Mouse (Mus musculus) heart, postnatal 36 days (tissue): ENCODE results near the gene Ccdc167. TPM values are rescaled to one million over a fixed set of nuclear protein-coding genes. Genes with fewer than 3 reads are reported as not detected.
"Not testable (repeated sequence)": the region's sequence is repeated elsewhere in the genome, so short reads cannot be mapped to it uniquely, and the experiment has no call there.

Experiments
- DNase-seq, 2 experiments: peaks; one replicate each; pipeline ENCODE4 v3.0.0; 2021 to 2022
- intact Hi-C: fragments of 180-260 bp; cut with DNase I; formaldehyde crosslinking; loops from one replicate; pipeline ENCODE4 v1.15.1; 2025
- total RNA-seq, 2 experiments: library from RNA; stranded (reverse); gene quantifications; 2 replicates each; pipeline ENCODE4 v1.2.3; 2021

Gene Ccdc167
- total RNA-seq, 2 experiments from 2014 or later, result 11.0 to 11.6 TPM

DNA sequence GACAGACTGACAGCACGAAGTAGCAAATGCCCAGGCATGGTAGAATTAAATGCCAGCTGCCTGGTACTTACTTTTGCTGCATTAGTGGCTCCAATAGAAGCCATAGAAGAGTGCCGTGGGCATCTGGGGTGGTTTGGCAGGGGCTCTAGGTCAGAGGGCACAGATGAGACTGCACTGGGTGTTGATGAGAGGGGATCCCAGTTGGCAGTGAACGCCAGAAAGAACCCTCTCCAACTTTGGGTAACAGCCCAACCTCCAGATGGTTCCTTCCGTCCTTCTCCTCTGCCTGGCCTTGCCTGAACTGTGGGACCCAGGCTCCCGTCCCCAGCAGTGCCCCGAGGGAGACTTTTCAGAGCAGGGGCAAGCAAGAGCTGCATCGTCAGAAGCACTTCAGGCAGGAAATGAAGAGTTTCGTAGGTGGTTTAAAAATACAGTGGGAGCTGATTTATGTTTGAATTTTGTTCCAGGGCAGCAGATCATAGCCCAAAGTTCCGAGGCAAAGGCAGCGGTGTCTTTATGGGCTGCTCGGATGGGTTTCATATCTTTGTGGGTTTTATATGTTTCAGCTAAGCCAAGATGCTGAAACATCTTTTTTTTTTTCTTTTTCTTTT, 4.0 kb upstream of the Ccdc167 start:
- DNase-seq, result no peak
- intact Hi-C loops, result no loop called here

DNA sequence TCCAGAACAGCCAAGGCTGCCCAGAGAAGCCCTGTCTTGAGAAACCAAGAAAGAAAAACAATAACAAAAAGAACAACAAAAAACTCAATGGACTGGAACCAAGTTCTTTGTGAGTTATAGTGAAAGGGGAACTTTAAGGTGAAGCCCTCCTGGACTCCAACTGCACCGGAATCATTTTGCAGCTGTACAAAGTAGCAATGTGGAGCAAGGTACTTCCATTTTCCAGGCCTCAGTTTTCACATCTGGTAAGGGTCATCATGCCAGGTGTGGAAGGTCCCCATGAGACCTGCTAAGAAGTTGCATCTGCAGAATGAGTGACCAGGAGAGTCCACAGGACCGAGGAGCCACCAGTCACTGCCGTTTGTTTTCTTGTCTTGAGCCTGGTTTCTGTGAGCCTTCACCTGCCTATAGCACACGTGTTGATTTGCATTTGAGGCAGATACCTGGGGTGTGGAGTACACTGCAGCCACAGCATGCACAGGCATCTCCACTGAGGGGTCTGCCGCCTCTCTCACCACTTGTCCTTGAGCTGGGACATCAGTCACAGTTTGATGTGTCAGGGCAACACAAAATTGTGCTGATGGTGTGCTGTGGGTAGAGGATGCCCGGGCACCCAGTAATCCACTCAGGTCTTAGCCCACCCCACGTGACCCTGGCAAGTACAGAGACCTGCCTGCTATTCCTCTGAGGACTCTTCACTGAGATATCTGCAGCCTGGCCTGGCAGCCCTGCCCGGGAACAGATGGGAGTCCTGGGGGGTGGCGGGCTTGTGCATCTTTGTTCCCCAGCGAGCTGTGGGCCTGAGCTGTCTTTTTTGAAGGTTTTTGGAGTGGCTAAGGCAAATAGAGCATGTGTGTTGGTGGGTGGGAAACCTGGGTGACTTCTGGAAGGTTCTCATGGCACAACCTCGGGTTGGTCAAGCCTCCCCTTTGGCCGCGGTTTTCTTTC, 3.1 kb upstream of the Ccdc167 start:
- intact Hi-C loops, result loop anchor here (5.0 kb wide), 1 partner anchor 103 kb away; no protein-coding TSS in a partner anchor
- no peak for DNase-seq

DNA sequence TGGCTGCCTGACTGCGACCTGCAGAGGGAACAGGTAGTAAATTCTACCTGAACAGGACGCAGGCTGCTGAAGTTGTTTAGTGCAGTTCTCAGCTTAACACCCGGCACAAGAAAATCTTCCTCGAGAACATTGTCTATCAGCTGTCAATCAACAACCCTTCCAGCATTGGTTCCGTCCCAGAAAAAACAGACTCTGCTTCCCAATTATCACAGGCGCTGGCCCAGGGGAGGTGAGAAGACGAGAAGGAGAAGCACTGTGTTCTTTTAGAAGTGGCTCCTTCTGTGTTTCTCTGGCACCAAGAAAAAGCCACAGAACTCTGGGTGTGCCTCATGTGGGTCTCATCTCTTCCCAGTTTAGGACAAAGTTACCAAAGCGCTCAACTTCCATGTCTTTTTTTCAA, 1.8 kb upstream of the Ccdc167 start:
- intact Hi-C loops, result loop anchor here (5.0 kb wide), 1 partner anchor 101 kb away; no protein-coding TSS in a partner anchor

DNA sequence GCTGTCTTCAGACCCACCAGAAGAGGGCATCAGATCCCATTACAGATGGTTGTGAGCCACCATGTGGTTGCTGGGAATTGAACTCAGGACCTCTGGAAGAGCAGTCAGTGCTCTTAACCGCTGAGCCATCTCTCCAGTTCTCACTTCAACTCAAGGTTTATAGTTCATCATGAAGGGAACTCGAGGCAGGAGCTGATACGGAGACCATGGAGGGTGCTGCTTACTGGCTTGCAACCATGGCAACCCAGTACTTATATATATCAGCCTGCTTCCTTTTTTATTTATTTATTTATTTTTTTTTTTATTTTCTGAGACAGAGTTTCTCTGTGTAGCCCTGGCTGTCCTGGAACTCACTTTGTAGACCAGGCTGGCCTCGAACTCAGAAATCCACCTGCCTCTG, 3.1 kb downstream of the Ccdc167 start:
- intact Hi-C loops, DNase-seq: not testable (repeated sequence)

More for the DNA sequence above, 1.8 kb upstream of the Ccdc167 start:
- DNase-seq, result no peak

DNA sequence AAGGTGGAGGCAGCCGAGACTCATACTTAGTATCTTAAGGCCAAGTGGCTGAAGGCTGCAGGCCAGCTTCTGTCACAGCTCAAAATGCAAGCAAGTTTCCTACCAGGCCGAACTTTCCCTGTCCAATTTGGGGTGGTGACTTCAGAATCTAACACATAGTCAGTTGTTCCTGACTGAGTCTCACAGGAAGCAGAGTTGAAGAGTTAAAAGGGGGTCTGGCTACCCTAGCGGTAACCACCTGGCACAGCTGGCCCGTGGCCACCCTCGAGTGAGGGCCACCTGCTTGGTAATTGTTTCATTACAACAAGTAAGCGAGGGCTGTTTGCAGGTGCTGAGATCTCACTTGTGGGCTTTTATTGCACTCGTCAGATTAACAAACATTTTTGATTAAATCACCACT, 4.3 kb downstream of the Ccdc167 start:
- intact Hi-C loops, result no loop called here
- no peak for DNase-seq

DNA sequence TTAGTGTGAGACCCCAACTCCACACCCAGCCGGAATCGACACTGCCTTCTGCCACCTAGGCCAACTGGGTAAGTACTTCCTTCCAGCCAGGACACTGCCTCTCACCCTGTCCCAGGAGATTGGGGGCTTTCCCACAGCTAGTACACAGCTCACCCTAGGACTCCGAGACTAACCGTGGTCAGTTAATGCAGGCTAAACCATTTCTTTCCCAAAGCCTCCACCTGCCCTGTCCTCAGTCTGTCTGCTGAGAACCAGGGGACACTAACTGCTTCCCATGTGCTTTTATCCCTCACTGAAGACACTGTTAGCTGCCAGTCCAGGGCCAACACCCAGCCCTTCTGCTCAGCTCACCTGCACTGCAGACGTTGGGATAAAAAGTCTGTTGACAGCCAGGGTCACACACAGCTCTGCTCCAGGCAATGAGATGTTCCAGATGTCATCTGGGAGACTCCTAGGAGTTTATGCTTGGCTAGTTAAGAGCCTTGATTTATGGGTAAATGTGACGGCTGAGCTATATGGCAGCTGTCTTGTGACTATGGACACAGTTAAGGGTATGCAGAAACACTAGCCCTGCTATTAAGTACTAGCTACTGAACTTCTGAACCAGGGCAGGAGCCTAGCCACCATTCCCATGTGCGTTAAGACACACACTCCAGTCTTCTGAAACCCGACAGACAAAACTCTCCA, 5.0 kb downstream of the Ccdc167 start:
- DNase-seq, result no peak
- intact Hi-C loops, result no loop called here

DNA sequence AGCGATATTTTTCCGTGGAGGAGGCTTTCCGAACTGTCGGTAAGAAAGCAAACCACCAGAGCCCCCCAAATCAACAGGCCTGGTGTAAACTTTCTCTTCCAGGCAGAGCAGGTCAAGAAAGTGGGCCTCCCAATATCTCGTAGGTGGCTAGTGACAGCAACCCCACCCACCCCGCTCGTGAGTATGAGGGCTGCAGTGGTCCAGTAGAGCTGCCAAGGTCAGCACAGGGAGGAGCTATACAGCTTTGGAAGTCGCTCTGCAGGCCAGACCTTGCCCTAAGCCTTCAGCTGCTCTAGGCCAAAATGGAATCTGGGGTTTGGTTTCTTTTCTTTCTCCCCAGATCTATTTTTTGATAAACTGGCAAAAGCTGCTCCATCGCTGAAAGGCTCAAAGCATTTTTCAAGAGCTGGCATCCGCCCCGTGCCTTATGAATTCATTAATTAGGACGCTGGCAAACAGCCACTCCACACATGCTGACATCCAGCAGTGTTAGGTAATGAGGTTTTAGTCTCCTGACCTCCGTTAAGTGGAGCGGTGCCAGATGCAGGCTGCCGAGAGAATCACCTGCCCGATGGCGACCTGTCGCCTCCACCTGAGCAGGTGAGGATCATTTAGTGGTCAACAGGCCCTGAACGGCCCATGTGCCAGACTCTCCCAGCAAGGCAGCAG, 5.6 kb downstream of the Ccdc167 start:
- intact Hi-C loops, result no loop called here
- no peak for DNase-seq

DNA sequence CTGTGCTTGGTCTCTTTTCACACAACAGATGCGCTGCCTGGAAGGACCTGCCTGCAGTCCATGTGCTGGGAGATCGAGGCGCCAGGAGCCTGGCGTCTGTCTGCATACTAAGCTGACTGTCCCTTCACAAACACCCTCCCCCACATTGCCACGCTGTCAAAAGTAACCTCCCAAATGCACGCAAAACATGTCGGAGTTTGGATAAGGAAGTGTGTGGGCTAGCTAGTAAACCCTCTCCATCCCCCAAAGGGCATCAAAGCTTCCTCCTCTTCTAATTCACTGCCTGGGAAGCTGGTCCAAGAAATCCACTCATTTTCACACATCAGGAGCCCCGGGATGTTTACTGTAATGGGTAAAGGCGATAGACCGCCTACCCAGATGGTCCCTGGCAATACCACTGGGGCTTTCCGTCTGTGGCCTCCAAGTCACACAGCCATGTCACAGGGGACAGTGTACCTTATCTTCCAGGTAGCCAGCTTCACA, 6.2 kb downstream of the Ccdc167 start:
- intact Hi-C loops, result no loop called here
- DNase-seq, result no peak

DNA sequence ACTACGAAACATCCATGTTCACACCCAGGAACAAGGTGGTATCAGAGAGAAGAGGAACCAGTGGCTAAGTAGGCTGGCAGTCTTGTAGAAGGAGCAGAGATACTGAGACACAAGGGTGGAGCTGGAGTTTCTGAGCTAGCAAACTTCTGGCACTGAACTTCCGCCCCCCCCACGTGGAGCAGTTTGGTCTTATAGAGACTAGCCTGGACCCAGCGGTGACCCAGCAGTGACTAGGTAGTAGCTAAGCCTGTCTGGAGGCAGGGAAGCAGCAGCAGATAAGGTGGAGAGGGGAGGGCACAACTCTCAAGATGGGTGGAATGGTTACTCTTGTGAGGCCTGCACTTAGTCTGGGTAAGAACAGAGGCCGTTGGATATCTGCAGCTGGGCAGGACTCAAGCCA, 8.1 kb downstream of the Ccdc167 start:
- no peak for DNase-seq
- intact Hi-C loops, result no loop called here

DNA sequence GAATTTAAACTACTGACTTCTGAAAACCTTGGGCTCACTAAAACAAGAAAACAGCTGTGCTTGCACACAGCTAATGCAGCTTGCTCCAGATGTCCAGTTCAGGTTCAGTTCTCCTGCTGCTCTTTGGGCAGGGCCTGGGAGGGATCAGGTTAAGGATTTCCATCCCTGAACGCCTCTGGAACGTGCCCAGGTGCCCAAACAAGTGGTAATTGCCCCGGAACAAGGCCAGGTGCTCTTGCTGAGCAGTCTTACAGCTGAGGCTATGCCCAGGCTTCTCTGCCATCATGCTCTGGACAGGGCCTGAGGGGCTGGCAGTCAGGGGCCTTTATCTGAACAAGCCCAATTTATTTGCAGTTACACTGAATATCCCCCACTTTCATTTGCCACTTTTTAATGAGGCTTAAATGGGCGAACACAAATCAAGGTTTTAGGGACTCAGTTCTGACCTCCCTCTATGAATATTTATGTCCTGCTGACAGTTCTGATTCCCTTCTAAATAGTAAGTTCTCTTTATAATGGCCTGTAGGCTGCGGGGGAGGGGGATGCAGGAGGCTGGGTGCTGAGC, 9.8 kb downstream of the Ccdc167 start:
- intact Hi-C loops, result no loop called here

DNA sequence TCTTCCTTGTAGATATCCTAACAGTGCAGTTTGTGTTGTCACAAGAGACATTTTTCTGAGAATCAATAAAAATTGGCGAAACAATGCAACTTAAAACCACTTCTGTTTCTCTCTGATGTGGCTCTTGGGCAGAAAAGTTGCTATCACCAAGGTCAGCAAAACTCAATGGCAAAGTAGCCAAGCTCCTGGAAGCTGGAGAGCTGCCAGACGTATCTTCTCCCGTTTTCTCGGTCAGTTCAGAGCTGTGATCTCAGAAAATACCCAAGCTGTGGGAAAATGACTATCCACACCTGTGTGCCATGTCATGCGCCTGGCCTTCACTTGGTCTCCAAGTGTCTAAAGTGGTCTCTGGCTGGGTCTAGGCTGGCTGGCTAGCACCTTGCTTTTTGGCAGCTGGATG, 11.0 kb downstream of the Ccdc167 start:
- DNase-seq, result no peak
- intact Hi-C loops, result loop anchor here (1.0 kb wide), 2 partner anchors 66 to 178 kb away; no protein-coding TSS in a partner anchor

More for the DNA sequence above, 9.8 kb downstream of the Ccdc167 start:
- no peak for DNase-seq

DNA sequence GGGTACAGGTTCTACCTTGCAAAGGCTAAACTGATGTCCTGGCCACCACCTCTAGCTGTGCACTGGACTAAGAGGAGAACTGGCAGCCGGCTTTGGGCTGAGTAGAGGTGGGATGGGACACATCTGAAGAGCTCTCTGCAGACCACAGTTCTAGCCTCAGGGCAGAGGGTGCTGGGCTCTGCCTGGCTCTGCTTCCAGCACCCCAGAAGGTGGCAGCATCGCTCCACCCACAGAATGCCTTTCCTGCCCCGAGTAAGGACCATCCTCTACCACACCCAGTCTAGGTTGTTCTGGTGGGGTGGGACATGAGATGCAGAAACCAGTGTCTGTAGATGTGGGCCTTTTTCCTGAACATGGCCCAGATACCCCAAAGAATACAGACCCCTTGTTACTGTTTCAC, 12.1 kb downstream of the Ccdc167 start:
- intact Hi-C loops, result loop anchor here (1.0 kb wide), 2 partner anchors 68 to 180 kb away; no protein-coding TSS in a partner anchor
- DNase-seq, result peak; percentile 41 to 45

DNA sequence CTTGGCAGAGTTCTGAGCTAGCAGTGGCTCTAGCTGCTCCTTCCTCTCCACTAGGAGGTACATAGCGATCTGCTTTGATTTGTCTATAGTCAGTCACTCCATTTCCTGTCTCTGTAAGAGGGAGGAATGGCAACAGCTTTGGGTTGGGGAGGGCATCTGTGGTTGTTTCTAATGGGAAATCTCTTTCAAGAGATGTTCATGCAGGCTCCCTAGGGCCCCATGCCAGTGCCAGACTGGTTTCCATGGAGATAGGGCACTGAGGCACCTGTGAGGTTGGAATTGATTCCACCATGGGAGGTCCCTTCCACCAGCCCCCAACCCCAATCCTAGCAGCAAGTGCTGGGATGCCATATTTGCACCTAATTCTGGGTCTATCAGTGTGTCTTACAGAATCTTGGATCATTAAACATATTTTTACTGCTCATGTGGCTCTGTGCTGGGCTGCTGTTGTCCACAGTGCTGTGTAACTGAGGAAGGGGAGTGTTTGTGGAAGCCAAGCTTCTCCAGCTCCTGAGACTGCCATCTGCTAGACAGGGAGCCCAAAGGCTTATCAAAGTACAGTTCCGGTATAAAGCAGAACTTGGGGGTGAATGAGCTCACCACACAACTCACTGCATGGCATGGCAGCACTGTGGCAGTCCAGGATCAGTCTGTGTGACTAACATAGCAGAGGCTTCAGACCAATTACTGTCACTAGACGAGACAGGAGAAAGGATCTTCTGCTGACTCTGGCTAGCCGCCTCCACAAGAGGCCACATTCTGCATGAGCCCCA, 13.7 kb downstream of the Ccdc167 start:
- no peak for DNase-seq
- intact Hi-C loops, result no loop called here

DNA sequence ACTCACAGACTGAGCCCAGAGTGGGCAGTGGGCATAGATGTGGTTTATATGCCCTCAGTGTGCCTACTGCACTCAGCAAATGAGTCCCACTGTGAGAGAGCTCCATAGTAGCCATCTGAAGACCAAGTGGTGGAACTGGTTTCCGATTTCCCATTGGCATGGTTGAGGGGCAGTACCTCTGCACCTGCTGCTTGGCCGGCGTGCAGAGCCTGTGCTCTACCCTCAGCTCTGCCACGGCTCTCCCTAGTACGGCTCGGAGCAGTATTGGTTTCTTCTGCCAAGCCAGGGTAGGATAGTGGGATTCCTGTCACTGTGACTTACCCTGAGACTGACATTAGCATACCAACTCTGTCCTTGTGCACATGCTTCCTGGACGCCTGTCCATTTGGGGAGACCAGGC, 16.3 kb downstream of the Ccdc167 start:
- no peak for DNase-seq
- intact Hi-C loops, result no loop called here

DNA sequence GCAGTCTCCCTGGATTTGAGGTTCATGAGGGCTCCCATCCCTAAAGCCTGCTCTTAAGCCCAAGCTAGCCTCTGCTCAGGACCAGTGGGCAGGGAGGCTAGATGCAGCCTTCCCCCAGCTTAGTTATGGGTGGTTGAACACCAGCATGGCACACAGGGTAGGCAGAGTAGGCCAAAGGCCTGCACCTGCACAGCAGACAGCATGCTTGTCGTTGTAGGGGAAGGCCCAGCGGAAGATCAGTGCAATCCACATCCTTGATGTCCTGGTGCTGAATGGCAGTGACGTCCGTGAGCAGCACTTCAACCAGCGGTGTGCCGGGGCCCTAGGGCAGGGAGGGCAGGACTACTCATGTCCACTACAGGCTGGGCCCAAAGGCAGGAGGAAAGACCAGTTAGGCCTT, 18.4 kb downstream of the Ccdc167 start:
- DNase-seq, result no peak
- intact Hi-C loops, result no loop called here

DNA sequence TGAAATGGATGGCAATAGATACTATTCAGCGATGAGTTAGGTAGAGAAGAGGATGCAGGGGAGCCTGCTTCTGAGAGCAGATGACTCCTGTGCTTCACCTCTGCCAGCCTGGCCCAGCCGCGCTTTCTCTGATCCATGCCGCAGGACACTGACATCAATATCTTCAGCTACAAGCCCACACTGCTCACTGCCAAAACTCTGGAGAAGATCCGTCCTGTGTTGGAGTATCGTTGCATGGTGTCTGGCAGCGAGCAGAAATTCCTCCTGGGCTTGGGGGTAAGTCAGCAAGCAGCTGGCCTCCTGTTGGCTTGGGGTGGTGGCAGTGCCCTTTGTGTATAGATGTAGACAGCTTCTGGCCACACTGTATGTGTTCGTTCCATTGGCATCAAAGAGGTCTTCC, 19.9 kb downstream of the Ccdc167 start:
- no peak for DNase-seq
- intact Hi-C loops, result no loop called here

DNA sequence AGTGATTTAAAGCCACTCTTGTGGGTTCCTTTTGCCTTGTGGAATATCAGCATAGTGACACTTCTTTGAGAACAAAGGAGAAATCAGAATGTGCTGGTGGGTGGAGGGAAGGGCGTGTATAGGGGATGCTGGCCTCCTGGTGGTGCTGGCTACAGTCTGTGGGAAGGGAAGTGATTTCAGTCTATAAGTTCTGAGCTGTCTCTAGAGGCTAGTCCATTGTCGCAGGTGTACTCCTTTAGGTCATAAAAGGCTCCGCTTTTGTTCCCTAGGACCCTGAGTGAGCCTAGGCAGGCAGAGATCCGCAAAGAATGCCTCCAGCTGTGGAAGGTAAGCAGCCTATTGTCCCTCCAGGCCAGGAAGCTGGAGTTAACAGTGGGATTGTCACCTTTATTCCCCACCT, 22.3 kb downstream of the Ccdc167 start:
- no peak for DNase-seq
- intact Hi-C loops, result no loop called here

DNA sequence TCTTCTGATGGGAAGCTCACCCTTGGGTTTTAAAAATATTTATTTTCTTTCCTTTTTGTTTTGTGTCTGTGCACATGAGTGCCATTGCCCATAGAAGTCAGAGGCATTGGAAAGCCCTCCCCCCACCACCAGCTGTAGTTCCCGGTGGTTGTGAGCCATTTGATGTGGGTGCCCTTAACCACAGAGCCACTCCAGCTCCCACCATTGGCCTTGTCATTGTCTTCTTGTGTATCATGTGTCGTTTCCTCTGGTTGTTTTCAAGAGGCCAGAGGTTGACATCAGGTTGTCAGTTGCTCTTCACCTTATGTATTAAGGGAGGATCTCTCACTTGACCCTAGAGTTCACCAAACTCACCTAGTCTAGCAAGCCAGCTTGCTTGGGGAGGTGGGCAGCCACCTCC, 23.3 kb downstream of the Ccdc167 start:
- no peak for DNase-seq
- intact Hi-C loops, result no loop called here

DNA sequence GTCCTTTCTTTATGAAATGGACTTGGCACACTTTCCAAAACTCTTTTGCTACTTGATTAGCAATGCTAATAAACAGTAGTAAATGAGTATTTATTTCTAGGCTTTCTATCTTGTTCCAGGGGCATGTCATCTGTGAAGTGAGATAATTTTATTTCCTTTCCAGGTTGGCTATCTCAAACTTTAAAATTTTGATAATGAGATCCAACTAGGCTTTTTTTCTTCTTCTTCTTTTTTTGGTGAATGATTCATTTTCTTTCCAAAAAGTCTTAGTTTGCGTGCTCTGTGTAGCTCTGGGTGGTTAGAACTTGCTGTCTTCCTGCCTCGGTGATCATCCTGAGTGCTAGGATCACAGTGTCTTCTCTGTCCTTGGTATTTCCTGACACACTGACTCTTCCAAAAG, 24.0 kb downstream of the Ccdc167 start:
- no peak for DNase-seq
- intact Hi-C loops, result no loop called here
